Comparison of ENCODE assay signal across 9 mouse cellular contexts in genomic region chr12:85496755-85497154, GRCm38 (mm10). TPM values are rescaled to one million over a fixed set of nuclear protein-coding genes. Genes with fewer than 3 reads are reported as not detected.
DNase-seq lines count a peak whose midpoint lies in the region; ATAC-seq lines count a peak whose summit lies in the region.
"Had no signal": no experiment of that assay in that cellular context is flagged by ENCODE, and none has a peak within 500 bp of the region (broad histone marks: within the 10 kb centered on the region; RNA-seq: fewer than 3 reads in every experiment).

No protein-coding gene starts in this region.

- DNase-seq in layer of hippocampus, adult 11-12 months (ENCODE audit: low spot score) = peak; percentile 86
- no peak for DNase-seq in layer of hippocampus, adult 9-10 months (ENCODE audit: low spot score)
- DNase-seq in WW6 (ENCODE audit: low read depth, low spot score) = peak; percentile 65
- peak; percentile 74 for DNase-seq in left cerebral cortex, postnatal 4 days
- DNase-seq in natural killer cell, adult 2 months (ENCODE audit: low spot score in 2 of 2) = peak; percentile 64 to 82
- peak; percentile 42 to 50 for DNase-seq in thymus, adult 18-20 months

- H3K4me3 ChIP-seq in heart, embryonic 15.5 days = no peak overlapping the region
- H3K4me3 ChIP-seq: embryonic facial prominence, embryonic 12.5 days had no signal

- no peaks in the 10 kb centered on the region for H3K27me3 ChIP-seq in heart, embryonic 15.5 days
- H3K27me3 ChIP-seq: embryonic facial prominence, embryonic 12.5 days had no signal

- H3K4me2 ChIP-seq in heart, embryonic 15.5 days = no peak overlapping the region
- H3K4me2 ChIP-seq: embryonic facial prominence, embryonic 12.5 days had no signal

- no peak overlapping the region for H3K9ac ChIP-seq in heart, embryonic 15.5 days
- H3K9ac ChIP-seq: embryonic facial prominence, embryonic 12.5 days had no signal

- peaks cover 8% of the 10 kb centered on the region for H3K4me1 ChIP-seq in heart, embryonic 15.5 days (replicated peaks)

- H3K36me3 ChIP-seq in heart, embryonic 15.5 days = no peaks in the 10 kb centered on the region
- H3K36me3 ChIP-seq: embryonic facial prominence, embryonic 12.5 days had no signal

- intact Hi-C loops in left cerebral cortex, postnatal 4 days (cut with DNase I) = loop anchor here (5.0 to 10.0 kb wide), 2 partner anchors 166 to 318 kb away; no protein-coding TSS in a partner anchor

- peak; percentile 72 for ATAC-seq in common myeloid progenitor, adult 5-6 weeks (replicated peaks; ENCODE audit: low read depth, poor library complexity, severe bottlenecking)
- peak; percentile 12; the same call in 1 of the 2 replicates for ATAC-seq in heart, embryonic 15.5 days (replicated peaks; ENCODE audit: insufficient number of reproducible peaks, insufficient read depth, low FRiP score, low read depth)

- 18% methylated on average over 7 of the region's 7 CpGs for WGBS in heart, embryonic 15.5 days

- H3K27ac ChIP-seq in heart, embryonic 15.5 days = no peak overlapping the region
- H3K27ac ChIP-seq: embryonic facial prominence, embryonic 12.5 days had no signal

- no peaks in the 10 kb centered on the region for H3K9me3 ChIP-seq in heart, embryonic 15.5 days (replicated peaks)
- H3K9me3 ChIP-seq: embryonic facial prominence, embryonic 12.5 days had no signal

RNA-seq across cellular contexts. Expression of gene Fos, which starts 23.1 kb away (rescaled TPM):
- total RNA-seq in common myeloid progenitor, adult 5-6 weeks (2017) = 421 and 492 TPM in 2 replicates
- polyA plus RNA-seq in heart, embryonic 15.5 days (2015; fragmentation: Nextera tagmentation; extraction: Ambion mirVana) = 5.4 and 5.9 TPM in 2 replicates
- total RNA-seq in left cerebral cortex, postnatal 4 days (2021) = 1 to 10 TPM; 6.3 to 8.1 TPM

Comparison
In these comparisons a context has a peak if more than half of its experiments do, and no peak if none do; other contexts are left out.
1. RNA of gene Fos, which starts 23.1 kb away (total RNA-seq): 421 to 492 TPM in common myeloid progenitor, adult 5-6 weeks; 6.3 to 8.1 TPM in left cerebral cortex, postnatal 4 days; every median in the first group is over 10 times any median in the second.